ENCODE assay signal across 26 mouse cellular contexts in genomic region chr2:139413559-139413958, GRCm38 (mm10).
"Had no signal": no experiment of that assay in that cellular context is flagged by ENCODE, and none has a peak within 500 bp of the region (broad histone marks: within the 10 kb centered on the region; RNA-seq: fewer than 3 reads in every experiment).

No protein-coding gene starts in this region.

- H3K4me1 ChIP-seq: heart, embryonic 13.5 days; heart, embryonic 15.5 days; hindbrain, embryonic 13.5 days; hindbrain, embryonic 15.5 days; liver, embryonic 13.5 days; liver, embryonic 15.5 days had no signal

- H3K9me3 ChIP-seq: heart, embryonic 13.5 days; heart, embryonic 15.5 days; hindbrain, embryonic 13.5 days; hindbrain, embryonic 15.5 days; limb, embryonic 13.5 days; liver, embryonic 13.5 days; liver, embryonic 15.5 days had no signal

- H3K4me3 ChIP-seq: heart, adult 2 months; heart, embryonic 13.5 days; heart, embryonic 15.5 days; hindbrain, embryonic 13.5 days; hindbrain, embryonic 15.5 days; layer of hippocampus, adult 2 months; left cerebral cortex, adult 2 months; limb, embryonic 13.5 days; liver, embryonic 13.5 days; liver, embryonic 15.5 days had no signal

- ATAC-seq: hindbrain, postnatal 0 days; intestine, embryonic 16.5 days; liver, postnatal 0 days had no signal

- H3K27me3 ChIP-seq: heart, embryonic 13.5 days; heart, embryonic 15.5 days; hindbrain, embryonic 13.5 days; hindbrain, embryonic 15.5 days; limb, embryonic 13.5 days; liver, embryonic 13.5 days; liver, embryonic 15.5 days had no signal

- DNase-seq: gastrocnemius, postnatal 14 days; gastrocnemius, postnatal 36 days; heart, adult 11 months; heart, adult 2 months; heart, postnatal 14 days; heart, postnatal 36 days; kidney, adult 11 months; kidney, adult 8-10 months; kidney, postnatal 10 days; kidney, postnatal 25 days; kidney, postnatal 4 days; liver; liver, embryonic 13.5 days; liver, postnatal 0 days had no signal

- H3K27ac ChIP-seq: heart, adult 2 months; heart, embryonic 13.5 days; heart, embryonic 15.5 days; hindbrain, embryonic 13.5 days; hindbrain, embryonic 15.5 days; hindbrain, postnatal 0 days; layer of hippocampus, adult 2 months; left cerebral cortex, adult 2 months; limb, embryonic 13.5 days; liver, embryonic 13.5 days; liver, embryonic 15.5 days had no signal

- H3K36me3 ChIP-seq: heart, embryonic 13.5 days; heart, embryonic 15.5 days; hindbrain, embryonic 13.5 days; hindbrain, embryonic 15.5 days; limb, embryonic 13.5 days; liver, embryonic 13.5 days; liver, embryonic 15.5 days had no signal

- H3K4me2 ChIP-seq: heart, embryonic 11.5 days; heart, embryonic 13.5 days; heart, embryonic 15.5 days; hindbrain, embryonic 13.5 days; hindbrain, embryonic 15.5 days; limb, embryonic 13.5 days; liver, embryonic 11.5 days; liver, embryonic 13.5 days; liver, embryonic 15.5 days had no signal

- H3K9ac ChIP-seq: heart, embryonic 13.5 days; heart, embryonic 15.5 days; hindbrain, embryonic 13.5 days; hindbrain, embryonic 15.5 days; limb, embryonic 13.5 days; liver, embryonic 13.5 days; liver, embryonic 15.5 days; liver, postnatal 0 days had no signal
